Mouse (Mus musculus) brown adipose tissue, adult 24 weeks (tissue): ENCODE data around the gene Jmjd1c. TPM values are rescaled to one million over a fixed set of nuclear protein-coding genes. Genes with fewer than 3 reads are reported as not detected.

Experiments used
- H3K27ac ChIP-seq: fragments of 200-500 bp; replicated peaks from 2 replicates; pipeline ENCODE4 v1.5.1; 2012; ENCODE audit warnings: low read depth, mild to moderate bottlenecking, low read length
- H3K4me1 ChIP-seq: fragments of 200-500 bp; 2 replicates; pipeline ENCODE4 v1.6.1; 2012; ENCODE audit warnings: low read length, mixed read lengths; ENCODE audit not compliant: control insufficient read depth, insufficient read depth, insufficient read length
- H3K4me3 ChIP-seq: fragments of 200-500 bp; 2 replicates; pipeline ENCODE4 v1.5.1; 2012; ENCODE audit warnings: low read depth, mild to moderate bottlenecking, low read length, moderate library complexity; ENCODE audit not compliant: insufficient read depth
- polyA plus RNA-seq: library from polyadenylated mRNA; stranded (reverse); fragments of >200 nt; gene quantifications from 2 replicates; pipeline ENCODE4 v1.2.4, GENCODE M21; 2012; ENCODE audit not compliant: missing spikeins, insufficient read depth, insufficient read length

Jmjd1c gene
- polyA plus RNA-seq, 1 experiment = 12.7 TPM

- Histone ChIP-seq H3K4me3 (no peak overlapping the region), H3K4me1 (peaks cover 2% of the 10 kb centered on the region; the same call in 1 of the 2 replicates), H3K27ac (no peak overlapping the region)
These were observed 125.4 kb downstream of the Jmjd1c start for GRCm38 (mm10) chr10:67221284-67221683.

GRCm38 (mm10) chr10:67223942-67224341 lies 128.0 kb downstream of the Jmjd1c start:
- H3K4me1 ChIP-seq = peaks cover 6% of the 10 kb centered on the region; the same call in 1 of the 2 replicates
- H3K4me3 ChIP-seq = no peak overlapping the region

GRCm38 (mm10) chr10:67225528-67225927 lies 129.6 kb downstream of the Jmjd1c start:
- H3K27ac ChIP-seq = peak overlapping the region; percentile 25
- H3K4me3 ChIP-seq = no peak overlapping the region
- H3K4me1 ChIP-seq = peaks cover 6% of the 10 kb centered on the region; the same call in 1 of the 2 replicates

More at GRCm38 (mm10) chr10:67223942-67224341, 128.0 kb downstream of the Jmjd1c start:
- H3K27ac ChIP-seq = no peak overlapping the region

GRCm38 (mm10) chr10:67226109-67226508 lies 130.2 kb downstream of the Jmjd1c start:
- Histone ChIP-seq H3K4me1 (peaks cover 6% of the 10 kb centered on the region; the same call in 1 of the 2 replicates), H3K4me3 (no peak overlapping the region), H3K27ac (0 out of 2 replicates have a peak overlapping the region, but pooled peaks have one; percentile 25)

GRCm38 (mm10) chr10:67226543-67226942 lies 130.6 kb downstream of the Jmjd1c start:
- H3K4me1 ChIP-seq = peaks cover 6% of the 10 kb centered on the region; the same call in 1 of the 2 replicates
- H3K4me3 ChIP-seq = no peak overlapping the region
- H3K27ac ChIP-seq = peak overlapping the region; percentile 58

GRCm38 (mm10) chr10:67230439-67230838 lies 134.5 kb downstream of the Jmjd1c start:
- Histone ChIP-seq H3K27ac (no peak overlapping the region; the same call in 1 of the 2 replicates), H3K4me3 (no peak overlapping the region), H3K4me1 (peaks cover 4% of the 10 kb centered on the region; the same call in 1 of the 2 replicates)

- H3K4me1 ChIP-seq = no peaks in the 10 kb centered on the region
- no peak overlapping the region for H3K27ac ChIP-seq
- H3K4me3 ChIP-seq = no peak overlapping the region
These were observed 151.2 kb downstream of the Jmjd1c start for GRCm38 (mm10) chr10:67247145-67247544.

- H3K27ac ChIP-seq = no peak overlapping the region
- H3K4me1 ChIP-seq = no peaks in the 10 kb centered on the region
- H3K4me3 ChIP-seq = no peak overlapping the region
These were observed 153.6 kb downstream of the Jmjd1c start for GRCm38 (mm10) chr10:67249486-67249885.

- H3K4me3 ChIP-seq = no peak overlapping the region
- H3K4me1 ChIP-seq = no peaks in the 10 kb centered on the region
- no peak overlapping the region for H3K27ac ChIP-seq
These were observed 154.9 kb downstream of the Jmjd1c start for GRCm38 (mm10) chr10:67250846-67251245.

- H3K27ac ChIP-seq = peak overlapping the region; percentile 40; the same call in 1 of the 2 replicates
- no peak overlapping the region for H3K4me3 ChIP-seq
- no peaks in the 10 kb centered on the region for H3K4me1 ChIP-seq
These were observed 156.4 kb downstream of the Jmjd1c start for GRCm38 (mm10) chr10:67252353-67252752.

- H3K4me3 ChIP-seq = no peak overlapping the region
- H3K4me1 ChIP-seq = no peaks in the 10 kb centered on the region
- H3K27ac ChIP-seq = no peak overlapping the region
These were observed 157.2 kb downstream of the Jmjd1c start for GRCm38 (mm10) chr10:67253115-67253514.

GRCm38 (mm10) chr10:67264852-67265251 lies 168.9 kb downstream of the Jmjd1c start:
- H3K4me1 ChIP-seq = no peaks in the 10 kb centered on the region; the same call in 1 of the 2 replicates
- H3K4me3 ChIP-seq = no peak overlapping the region
- H3K27ac ChIP-seq = no peak overlapping the region

- Histone ChIP-seq H3K27ac (no peak overlapping the region), H3K4me3 (no peak overlapping the region), H3K4me1 (peaks cover 9% of the 10 kb centered on the region)
These were observed 180.0 kb downstream of the Jmjd1c start for GRCm38 (mm10) chr10:67275916-67276315.

GRCm38 (mm10) chr10:67281852-67282251 lies 185.9 kb downstream of the Jmjd1c start:
- no peak overlapping the region for H3K27ac ChIP-seq
- H3K4me1 ChIP-seq = peaks cover 21% of the 10 kb centered on the region
- H3K4me3 ChIP-seq = no peak overlapping the region

- H3K27ac ChIP-seq = no peak overlapping the region; the same call in 1 of the 2 replicates
- peaks cover 21% of the 10 kb centered on the region for H3K4me1 ChIP-seq
- H3K4me3 ChIP-seq = no peak overlapping the region
These were observed 186.6 kb downstream of the Jmjd1c start for GRCm38 (mm10) chr10:67282531-67282930.

GRCm38 (mm10) chr10:67283516-67283915 lies 187.6 kb downstream of the Jmjd1c start:
- Histone ChIP-seq H3K4me3 (peak overlapping the region; percentile 90), H3K27ac (peak overlapping the region; percentile 87)

More at GRCm38 (mm10) chr10:67283516-67283915, 187.6 kb downstream of the Jmjd1c start:
- H3K4me1 ChIP-seq = peaks cover 18% of the 10 kb centered on the region
